Mouse (Mus musculus): Measurements from ENCODE around the gene Kif27. TPM values are rescaled to one million over a fixed set of nuclear protein-coding genes. Genes with fewer than 3 reads are reported as not detected.
A peak's percentile ranks its signal among the peaks of the same experiment; 100 is the strongest.
"Not testable (repeated sequence)": the region's sequence is repeated elsewhere in the genome, so short reads cannot be mapped to it uniquely, and the experiment has no call there.

Kif27 gene
- 0.77 and 0.81 TPM in 2 replicates for polyA plus RNA-seq (2015; fragmentation: Nextera tagmentation; extraction: Ambion mirVana)

GRCm38 (mm10) chr13:58358629-58359303, at the start of gene Kif27:
Gene Kif27, minus strand, starts transcription at chr13:58359122.
- H3K27me3 ChIP-seq = no peaks in the 10 kb centered on the region
- ATAC-seq (replicated peaks; ENCODE audit: low FRiP score) = peak; percentile 99
- peak within 1 kb of the TSS; percentile 66 for H3K9ac ChIP-seq

GRCm38 (mm10) chr13:58403243-58403642, 44.3 kb upstream of the Kif27 start, which contains the start of gene Hnrnpk:
Gene Hnrnpk, minus strand, starts transcription at chr13:58403343.
- not testable (repeated sequence) for H3K27me3 ChIP-seq; H3K9me3 ChIP-seq (replicated peaks); ATAC-seq (replicated peaks; ENCODE audit: low FRiP score)
- Histone ChIP-seq H3K4me2 (peak within 1 kb of the TSS; percentile 63), H3K27ac (peak within 1 kb of the TSS; percentile 99), H3K36me3 (peaks cover 11% of the 10 kb centered on the region; the same call in 1 of the 2 replicates), H3K4me1 (peaks cover 18% of the 10 kb centered on the region), H3K4me3 (replicated peaks) (peak within 1 kb of the TSS; percentile 98), H3K9ac (peak within 1 kb of the TSS; percentile 100)
- 8% methylated on average over 17 of the region's 17 CpGs for WGBS

More at GRCm38 (mm10) chr13:58358629-58359303, at the start of gene Kif27:
- H3K36me3 ChIP-seq = no peaks in the 10 kb centered on the region
- under 1% methylated on average over 76 of the region's 85 CpGs for WGBS
- peak within 1 kb of the TSS; percentile 65 for H3K27ac ChIP-seq
- peaks cover 8% of the 10 kb centered on the region; the same call in 1 of the 2 replicates for H3K4me1 ChIP-seq
- H3K9me3 ChIP-seq (replicated peaks) = no peaks in the 10 kb centered on the region
- peak within 1 kb of the TSS; percentile 99 for H3K4me2 ChIP-seq
- H3K4me3 ChIP-seq (replicated peaks) = peak within 1 kb of the TSS; percentile 74

- WGBS = under 1% methylated on average over 45 of the region's 48 CpGs
Measured at GRCm38 (mm10) chr13:58402744-58403110, 43.8 kb upstream of the Kif27 start.

DNA sequence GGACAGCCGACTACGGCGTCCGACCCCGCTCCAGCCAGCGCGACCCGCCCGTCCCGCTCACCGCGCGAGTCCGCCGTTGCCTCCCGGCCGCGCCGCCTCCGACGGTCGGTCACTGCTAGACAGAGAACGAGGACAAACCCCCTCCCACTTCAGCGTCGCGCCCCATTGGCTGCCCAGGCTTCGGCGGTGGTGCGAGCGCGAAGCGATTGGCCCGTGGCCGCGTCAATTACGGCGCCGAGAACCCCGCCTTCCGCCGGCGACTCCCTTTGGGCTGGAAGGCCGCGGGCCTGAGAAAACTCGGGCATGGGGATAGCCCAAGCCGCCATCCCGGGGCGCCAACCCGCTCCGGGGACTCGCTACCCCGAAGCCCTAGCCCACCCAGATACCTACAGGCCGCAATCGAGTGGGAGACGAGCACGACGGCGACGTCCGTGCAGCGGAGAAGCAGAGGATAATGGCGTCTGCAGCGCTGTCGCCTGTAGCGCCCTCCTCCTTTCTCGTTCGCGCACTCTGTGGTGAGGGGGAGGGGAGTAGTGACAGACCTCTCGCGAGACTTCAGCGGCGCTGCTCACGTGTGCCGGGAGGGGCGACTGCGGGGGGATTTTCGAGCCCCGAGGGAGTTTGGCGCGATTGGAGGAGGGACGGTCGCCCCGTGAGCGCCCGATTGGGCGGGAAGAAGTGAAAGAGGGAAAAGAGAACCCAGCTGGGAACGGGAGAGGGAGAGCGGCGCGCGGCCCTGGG, 43.3 kb upstream of the Kif27 start, which contains the start of gene Rmi1:
Gene Rmi1, plus strand, starts transcription at position 246 of the 741 bp plus-strand sequence.
- Histone ChIP-seq H3K4me2 (peak within 1 kb of the TSS; percentile 72), H3K36me3 (peaks cover 18% of the 10 kb centered on the region), H3K9ac (peak within 1 kb of the TSS; percentile 100), H3K9me3 (replicated peaks) (no peaks in the 10 kb centered on the region), H3K27me3 (no peaks in the 10 kb centered on the region), H3K27ac (peak within 1 kb of the TSS; percentile 99), H3K4me1 (peaks cover 18% of the 10 kb centered on the region), H3K4me3 (replicated peaks) (peak within 1 kb of the TSS; percentile 98)
- under 1% methylated on average over 90 of the region's 91 CpGs for WGBS
- peak; percentile 95 for ATAC-seq (replicated peaks; ENCODE audit: low FRiP score)

More at GRCm38 (mm10) chr13:58402744-58403110, 43.8 kb upstream of the Kif27 start:
- Histone ChIP-seq H3K4me1 (peaks cover 18% of the 10 kb centered on the region), H3K27ac (peak overlapping the region; percentile 99), H3K27me3 (no peaks in the 10 kb centered on the region), H3K4me3 (replicated peaks) (peak overlapping the region; percentile 98), H3K9me3 (replicated peaks) (no peaks in the 10 kb centered on the region), H3K36me3 (peaks cover 16% of the 10 kb centered on the region), H3K4me2 (peak overlapping the region; percentile 63), H3K9ac (peak overlapping the region; percentile 100)
- ATAC-seq (replicated peaks; ENCODE audit: low FRiP score) = peak; percentile 72; the same call in 1 of the 2 replicates

DNA sequence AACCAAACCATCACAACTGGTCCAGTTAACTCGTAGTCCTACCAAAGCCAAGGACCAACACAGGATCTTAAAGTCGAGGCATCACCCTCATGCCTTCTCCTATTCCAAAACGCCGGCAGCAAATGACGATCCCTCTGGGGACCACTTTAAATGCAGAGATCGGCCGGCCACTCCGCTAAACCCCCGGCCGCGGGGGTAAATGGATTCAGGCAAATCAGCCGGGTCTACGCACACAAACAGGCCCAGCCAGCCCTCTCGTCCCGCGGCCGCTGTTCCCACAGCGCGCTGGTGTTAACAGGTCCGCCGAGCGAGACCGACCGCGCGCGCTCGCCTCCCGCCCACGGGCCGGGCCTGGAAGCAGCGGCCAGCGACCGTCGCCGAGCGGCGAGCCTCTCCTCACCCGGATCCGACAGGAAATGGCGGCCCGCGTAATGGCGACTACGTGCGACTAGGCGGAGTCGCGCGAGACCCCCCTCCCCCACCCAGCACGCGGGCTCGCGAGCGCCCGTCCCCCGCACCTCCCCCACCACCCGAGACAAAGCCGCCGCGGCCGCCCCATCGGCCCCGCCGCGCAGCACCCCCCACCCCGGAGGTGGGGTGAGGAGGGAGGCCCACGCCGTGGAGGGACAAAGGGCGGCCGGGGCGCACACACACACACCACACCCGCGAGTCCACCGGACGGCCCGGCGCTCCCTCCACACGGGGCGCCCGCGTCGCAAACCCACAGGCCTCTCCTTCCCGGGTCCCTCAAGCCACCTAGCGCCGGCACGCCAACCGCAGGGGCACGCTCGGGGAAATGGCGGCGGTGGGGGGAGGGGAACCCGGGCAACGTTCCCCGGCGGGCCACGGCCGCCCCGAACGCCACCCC, 42.4 kb upstream of the Kif27 start:
- ATAC-seq (replicated peaks; ENCODE audit: low FRiP score) = peak; percentile 37
- peak overlapping the region; percentile 98 for H3K4me3 ChIP-seq (replicated peaks)
- H3K9me3 ChIP-seq (replicated peaks) = no peaks in the 10 kb centered on the region
- peaks cover 26% of the 10 kb centered on the region for H3K36me3 ChIP-seq
- H3K27ac ChIP-seq = peak overlapping the region; percentile 99
- H3K27me3 ChIP-seq = no peaks in the 10 kb centered on the region
- H3K9ac ChIP-seq = peak overlapping the region; percentile 100
- peak overlapping the region; percentile 72 for H3K4me2 ChIP-seq
- under 1% methylated on average over 96 of the region's 100 CpGs for WGBS
- peaks cover 14% of the 10 kb centered on the region for H3K4me1 ChIP-seq

- under 1% methylated on average over 11 of the region's 11 CpGs for WGBS
- Histone ChIP-seq H3K9me3 (replicated peaks) (no peaks in the 10 kb centered on the region), H3K27me3 (no peaks in the 10 kb centered on the region), H3K27ac (peak overlapping the region; percentile 99; the same call in 1 of the 2 replicates), H3K4me2 (peak overlapping the region; percentile 72), H3K4me1 (peaks cover 14% of the 10 kb centered on the region), H3K36me3 (peaks cover 34% of the 10 kb centered on the region), H3K4me3 (replicated peaks) (peak overlapping the region; percentile 98), H3K9ac (peak overlapping the region; percentile 100)
- no peak for ATAC-seq (replicated peaks; ENCODE audit: low FRiP score)
Measured at GRCm38 (mm10) chr13:58400576-58400975, 41.7 kb upstream of the Kif27 start.

DNA sequence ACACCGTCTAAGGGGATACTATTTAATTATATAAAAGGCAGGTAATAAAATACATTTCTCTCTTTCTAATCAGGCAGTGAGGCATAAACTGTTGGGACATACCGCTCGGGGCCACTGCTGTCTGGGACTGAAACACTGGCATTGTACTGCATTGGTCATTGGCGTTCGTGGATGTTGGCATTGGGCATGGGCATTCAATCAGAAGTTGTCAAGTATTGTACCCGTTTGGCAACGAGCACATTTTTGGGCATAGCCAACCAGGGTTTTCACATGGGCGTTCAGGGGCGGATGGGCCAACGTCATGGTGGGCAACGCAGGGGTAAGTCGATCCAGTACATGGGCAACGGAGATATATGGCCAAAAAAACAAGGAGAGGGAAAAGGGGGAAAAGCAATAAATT, 38.7 kb upstream of the Kif27 start:
- Histone ChIP-seq H3K27me3 (no peaks in the 10 kb centered on the region), H3K9ac (no peak overlapping the region), H3K4me3 (replicated peaks) (no peak overlapping the region), H3K4me2 (no peak overlapping the region), H3K9me3 (replicated peaks) (no peaks in the 10 kb centered on the region), H3K36me3 (peaks cover 62% of the 10 kb centered on the region), H3K27ac (no peak overlapping the region), H3K4me1 (peaks cover 6% of the 10 kb centered on the region)
- 78% methylated on average over 13 of the region's 13 CpGs for WGBS
- no peak for ATAC-seq (replicated peaks; ENCODE audit: low FRiP score)

DNA sequence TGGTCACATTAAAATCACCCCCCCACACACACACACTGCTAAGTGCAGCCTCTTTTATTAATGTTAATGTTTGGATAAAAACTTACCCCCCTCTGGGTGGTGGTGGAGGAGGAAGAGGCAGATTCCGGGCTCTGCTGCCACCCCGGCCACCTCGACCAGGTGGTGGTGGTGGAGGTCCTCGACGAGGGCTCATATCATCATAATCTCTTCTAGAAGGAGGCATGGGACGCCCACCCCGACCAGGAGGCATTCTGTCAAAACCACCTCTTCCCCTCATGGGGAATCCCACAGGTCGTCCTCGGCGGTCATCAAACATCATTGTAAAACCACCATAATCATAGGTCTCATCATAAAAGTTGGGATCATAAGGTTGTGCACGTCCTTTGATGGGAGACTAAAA, 35.5 kb upstream of the Kif27 start:
- not testable (repeated sequence) for H3K27ac ChIP-seq; H3K9ac ChIP-seq; H3K27me3 ChIP-seq; H3K9me3 ChIP-seq (replicated peaks); H3K4me1 ChIP-seq; H3K4me2 ChIP-seq; ATAC-seq (replicated peaks; ENCODE audit: low FRiP score); H3K4me3 ChIP-seq (replicated peaks)
- 85% methylated on average over 11 of the region's 11 CpGs for WGBS
- H3K36me3 ChIP-seq = peaks cover 85% of the 10 kb centered on the region

GRCm38 (mm10) chr13:58389324-58389951, 30.5 kb upstream of the Kif27 start:
- no peak overlapping the region for H3K4me2 ChIP-seq
- no peak for ATAC-seq (replicated peaks; ENCODE audit: low FRiP score)
- no peak overlapping the region for H3K27ac ChIP-seq
- no peak overlapping the region for H3K9ac ChIP-seq
- peaks cover 5% of the 10 kb centered on the region; the same call in 1 of the 2 replicates for H3K4me1 ChIP-seq
- H3K4me3 ChIP-seq (replicated peaks) = no peak overlapping the region
- WGBS = 82% methylated on average over 2 of the region's 2 CpGs
- no peaks in the 10 kb centered on the region for H3K9me3 ChIP-seq (replicated peaks)
- H3K36me3 ChIP-seq = peaks cover 44% of the 10 kb centered on the region
- no peaks in the 10 kb centered on the region for H3K27me3 ChIP-seq

DNA sequence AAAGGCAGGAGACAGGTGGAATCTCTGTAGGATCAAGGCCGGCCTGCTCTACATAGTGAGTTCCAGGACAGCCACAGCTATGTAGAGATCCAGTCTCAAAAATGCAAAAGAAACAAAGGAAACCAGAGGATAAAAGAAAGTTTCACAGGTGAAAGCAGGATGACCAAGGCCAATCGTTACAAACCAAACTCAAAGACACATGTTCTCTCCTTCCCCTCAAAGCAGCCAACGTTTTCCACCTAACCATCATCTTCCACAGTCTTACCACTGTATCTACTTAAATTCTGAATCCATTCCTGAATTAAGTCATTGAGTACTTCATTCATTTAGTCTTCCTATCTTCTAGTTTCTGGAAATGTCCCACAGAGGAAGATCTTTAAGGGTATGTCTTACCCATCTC, 29.5 kb upstream of the Kif27 start:
- 47% methylated on average over 3 of the region's 3 CpGs for WGBS
- no peak overlapping the region for H3K4me3 ChIP-seq (replicated peaks)
- ATAC-seq (replicated peaks; ENCODE audit: low FRiP score) = 0 out of 2 replicates have a peak, but pooled peaks have one; percentile 12

DNA sequence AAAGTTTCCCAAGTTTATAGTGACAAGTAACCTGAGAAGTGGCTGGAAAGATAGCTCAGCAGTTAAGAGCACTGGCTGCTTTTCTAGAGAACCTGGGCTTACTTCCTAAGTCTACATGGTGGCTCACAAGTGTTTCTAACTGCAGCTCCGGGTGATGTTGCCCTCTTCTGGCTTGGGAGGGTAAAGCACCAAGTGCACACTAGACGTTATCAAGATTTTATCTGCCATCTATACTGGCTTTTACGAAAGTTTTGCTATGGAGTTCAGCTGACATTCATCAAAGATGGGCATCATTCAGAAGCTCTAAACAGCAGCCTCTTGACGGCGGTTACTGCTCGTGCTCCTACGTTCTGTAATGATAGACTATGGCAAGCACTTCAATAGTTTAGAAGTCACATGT, 29.0 kb upstream of the Kif27 start:
- 13% methylated on average over 7 of the region's 7 CpGs for WGBS

More for the DNA sequence above, 29.5 kb upstream of the Kif27 start:
- Histone ChIP-seq H3K4me2 (no peak overlapping the region), H3K9me3 (replicated peaks) (no peaks in the 10 kb centered on the region), H3K9ac (no peak overlapping the region), H3K4me1 (peaks cover 11% of the 10 kb centered on the region), H3K27me3 (no peaks in the 10 kb centered on the region), H3K36me3 (peaks cover 34% of the 10 kb centered on the region), H3K27ac (no peak overlapping the region)

More for the DNA sequence above, 29.0 kb upstream of the Kif27 start:
- peak; percentile 36; the same call in 1 of the 2 replicates for ATAC-seq (replicated peaks; ENCODE audit: low FRiP score)
- Histone ChIP-seq H3K4me3 (replicated peaks) (no peak overlapping the region), H3K9ac (no peak overlapping the region), H3K4me2 (no peak overlapping the region), H3K27ac (no peak overlapping the region), H3K4me1 (peaks cover 11% of the 10 kb centered on the region), H3K9me3 (replicated peaks) (no peaks in the 10 kb centered on the region), H3K36me3 (peaks cover 34% of the 10 kb centered on the region), H3K27me3 (no peaks in the 10 kb centered on the region)

Measured in kidney, embryonic 15.5 days (tissue).